Mouse (Mus musculus) c-Kit-positive CD71-positive TER-119-positive erythroid progenitor cells, embryonic 14.5 days (primary cell): ENCODE data around the gene Mef2a.

Source experiments
- DNase-seq: peaks from one replicate; pipeline ENCODE4 v3.0.0-alpha.2; 2013; ENCODE audit warnings: low spot score

The Mef2a gene

DNA sequence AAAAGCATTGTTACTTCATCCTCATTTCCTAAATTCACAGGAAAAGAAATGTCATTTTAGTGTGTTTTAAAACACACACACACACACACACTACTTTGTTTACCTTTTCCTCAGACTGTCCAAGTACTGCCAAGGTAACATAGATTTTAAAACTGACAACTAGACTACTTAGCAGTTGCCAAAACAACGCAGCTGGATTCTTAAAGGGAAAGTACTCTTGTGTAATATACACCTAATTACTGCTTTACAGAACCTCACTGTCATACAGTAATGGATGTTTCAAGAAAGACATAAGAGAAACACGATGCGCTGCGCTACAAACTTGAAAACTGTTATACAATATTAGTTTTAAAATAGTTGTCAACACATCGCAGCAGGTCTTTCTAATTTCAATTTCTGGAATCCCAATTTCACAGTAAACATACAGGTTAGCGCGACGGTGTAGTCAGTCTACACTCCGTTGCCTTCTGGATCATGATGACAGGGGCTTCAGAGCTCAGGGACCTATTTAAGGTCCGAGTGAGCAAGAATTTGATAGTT lies 1.2 kb downstream of the Mef2a start:
- no peak for DNase-seq

DNA sequence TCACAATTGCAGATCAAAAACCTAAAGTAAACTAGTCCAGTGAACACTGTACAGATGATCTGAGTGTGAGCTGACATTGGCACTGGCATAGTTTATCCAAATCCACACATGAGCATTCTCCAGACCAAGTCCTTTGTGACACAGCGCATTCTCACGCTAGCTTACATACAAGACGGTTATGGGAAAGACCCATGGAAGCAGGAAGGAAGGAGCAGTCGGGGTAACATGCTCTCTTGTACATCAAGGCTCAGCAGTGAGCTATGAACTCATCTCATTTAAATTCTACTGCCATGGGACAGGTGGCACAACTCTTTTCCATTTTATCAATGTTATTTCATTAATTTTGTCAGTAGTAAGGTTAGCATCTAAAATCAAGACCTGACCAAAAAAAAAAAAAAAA lies 3.0 kb downstream of the Mef2a start:
- no peak for DNase-seq

DNA sequence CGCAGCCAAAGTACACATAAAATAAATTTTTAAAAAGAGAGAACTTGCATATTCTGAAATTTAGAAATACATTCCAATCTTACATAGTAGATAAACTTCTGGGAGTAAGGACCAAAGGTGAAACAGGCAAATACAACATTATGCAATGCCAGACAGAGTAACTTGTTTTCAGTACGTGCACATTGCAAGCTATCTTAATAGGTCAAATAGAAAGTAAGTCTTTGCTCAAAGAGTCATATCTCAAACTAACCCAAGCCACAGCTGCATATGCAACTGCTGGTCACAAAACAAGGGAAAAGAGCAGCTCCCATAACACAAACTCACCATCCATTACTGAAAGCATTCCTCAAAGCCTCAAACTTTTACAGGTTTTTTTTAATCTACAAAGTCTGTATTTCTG lies 4.3 kb downstream of the Mef2a start:
- DNase-seq, result no peak

DNA sequence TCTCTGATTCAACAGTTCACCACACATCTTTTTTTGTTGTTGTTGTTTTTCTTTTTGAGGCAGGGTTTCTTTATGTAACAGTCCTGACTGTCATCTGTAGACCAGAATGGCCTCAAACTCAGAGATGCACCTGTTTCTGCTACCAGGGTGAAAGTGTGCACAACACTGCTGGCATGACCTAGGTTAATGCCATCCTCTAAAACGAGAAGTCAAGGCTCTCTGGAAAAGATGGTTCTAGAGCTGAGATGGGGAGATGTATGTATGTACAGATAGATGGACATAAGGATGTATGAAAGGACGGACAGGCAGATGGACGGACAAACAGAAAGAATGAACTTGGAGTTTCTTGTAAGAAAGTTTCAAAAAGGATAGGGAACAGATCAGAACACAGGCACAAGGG lies 12.1 kb downstream of the Mef2a start:
- DNase-seq, result no peak

DNA sequence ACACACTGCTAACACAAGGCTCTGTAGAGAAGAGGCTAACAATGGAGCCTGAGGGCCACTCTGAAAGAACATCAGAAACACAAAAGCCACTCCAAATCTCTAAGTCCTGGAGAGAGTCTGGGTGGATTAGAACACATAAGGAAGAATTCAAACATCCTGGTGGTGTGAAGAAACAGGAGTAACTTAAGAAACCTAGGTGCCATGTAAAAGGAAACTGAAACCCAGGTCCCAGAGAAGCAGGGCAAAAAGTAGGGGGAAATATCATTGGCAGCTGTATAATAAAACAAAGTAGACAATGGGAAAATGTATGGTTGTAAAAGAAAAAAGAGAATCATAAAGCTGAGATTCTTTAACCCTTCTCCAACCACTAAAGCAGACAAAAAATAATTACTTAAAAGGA lies 12.8 kb downstream of the Mef2a start:
- no peak for DNase-seq

DNA sequence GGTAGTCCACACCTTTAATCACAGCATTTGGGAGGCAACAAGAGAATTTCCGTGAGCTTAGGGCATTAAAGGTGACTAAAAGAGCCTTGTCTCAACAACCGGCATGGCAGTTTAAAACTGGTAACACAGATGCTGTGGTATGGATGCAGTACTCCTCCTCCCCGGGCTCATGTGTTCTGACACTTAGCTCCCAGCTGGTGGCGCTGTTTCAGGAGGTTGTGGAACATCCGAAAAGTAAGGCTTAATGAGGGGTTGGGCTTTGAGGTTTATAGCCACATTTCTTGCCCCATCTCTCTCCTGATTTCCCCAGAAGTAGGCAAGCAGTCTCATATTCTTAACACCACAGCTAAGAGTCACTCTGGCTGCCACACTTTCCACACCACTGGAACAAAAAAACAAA lies 16.8 kb downstream of the Mef2a start:
- no peak for DNase-seq

DNA sequence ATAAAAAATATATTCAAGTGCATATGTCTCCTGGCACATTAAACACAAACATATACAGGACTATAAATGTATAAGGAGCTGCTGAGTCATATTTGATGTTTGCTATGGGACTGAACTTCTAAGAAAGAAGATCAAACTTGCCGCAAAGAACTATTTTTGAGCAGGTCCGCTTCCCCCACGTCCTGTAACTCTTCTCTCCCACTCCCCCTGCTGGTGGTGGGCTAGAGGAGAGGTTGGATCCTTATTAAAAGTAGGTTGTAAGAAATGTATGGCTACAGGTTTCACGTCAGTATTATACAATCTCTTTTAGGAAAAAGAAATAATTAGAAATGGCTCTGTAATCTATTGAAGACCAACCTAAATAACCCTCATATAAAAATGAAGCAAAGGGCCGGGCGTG lies 19.0 kb downstream of the Mef2a start:
- no peak for DNase-seq

DNA sequence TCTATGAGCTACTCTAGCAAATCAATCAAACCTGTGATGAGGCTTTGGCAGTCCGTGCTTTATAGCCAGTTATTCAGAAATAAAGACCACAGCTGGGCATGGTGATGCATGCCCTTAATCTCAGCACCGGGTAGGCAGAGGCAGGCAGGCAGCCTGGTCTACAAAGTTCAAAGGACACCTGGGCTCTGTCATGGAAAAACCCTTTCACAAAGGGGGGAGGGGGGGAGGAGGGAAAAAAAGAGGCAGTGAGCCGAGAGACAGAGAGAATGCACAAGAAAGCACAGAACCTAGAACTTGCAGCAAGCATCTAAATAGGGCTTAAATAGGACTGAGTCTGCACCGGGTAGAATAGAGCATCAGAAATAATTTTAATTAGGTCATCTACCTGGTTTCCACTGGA lies 19.7 kb downstream of the Mef2a start:
- DNase-seq, result no peak

DNA sequence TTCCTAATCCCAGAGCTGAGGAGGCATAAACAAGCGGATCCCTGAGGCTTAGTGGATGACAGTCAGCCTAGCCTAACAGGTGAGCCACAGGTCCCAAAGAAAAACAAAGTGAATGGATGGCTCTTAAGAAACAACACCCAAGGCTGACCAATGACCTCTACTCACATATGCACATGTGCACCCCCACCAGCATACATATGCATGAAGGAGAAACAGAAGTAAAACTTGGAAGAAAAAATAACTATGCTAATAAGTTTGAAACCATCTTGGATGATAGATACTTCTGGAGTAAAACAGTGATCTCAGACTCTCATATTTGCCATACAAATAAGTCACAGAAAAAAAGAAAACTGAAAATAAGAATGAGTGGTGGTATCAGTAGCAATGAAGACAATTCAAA lies 28.2 kb downstream of the Mef2a start:
- DNase-seq, result no peak

DNA sequence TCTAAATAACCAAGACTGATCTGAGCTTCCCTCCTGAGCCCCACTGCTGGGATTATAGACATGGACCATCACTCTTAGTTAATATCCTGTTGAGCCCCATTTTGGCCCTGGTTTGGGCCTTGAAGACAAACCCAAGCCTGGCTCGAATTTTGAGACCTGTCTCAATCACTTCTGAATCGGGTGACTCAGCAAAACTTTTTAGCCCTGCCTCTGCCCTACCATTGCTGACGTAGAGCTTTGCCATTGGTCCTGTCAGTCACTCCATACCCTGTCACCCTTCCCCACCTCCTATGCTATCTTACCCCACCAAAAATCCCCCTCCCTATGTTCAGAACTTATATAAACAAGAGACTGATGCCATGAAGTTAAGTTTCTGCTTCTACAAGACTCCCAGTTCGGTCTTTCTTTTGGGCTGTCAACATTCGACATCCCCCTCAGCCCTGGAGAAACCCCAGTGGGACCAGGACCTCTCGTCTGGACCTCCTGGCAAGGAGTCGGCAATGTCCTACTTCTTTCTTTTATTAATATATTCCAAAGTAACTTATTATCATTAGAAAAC lies 30.5 kb downstream of the Mef2a start:
- peak; percentile 32 for DNase-seq

DNA sequence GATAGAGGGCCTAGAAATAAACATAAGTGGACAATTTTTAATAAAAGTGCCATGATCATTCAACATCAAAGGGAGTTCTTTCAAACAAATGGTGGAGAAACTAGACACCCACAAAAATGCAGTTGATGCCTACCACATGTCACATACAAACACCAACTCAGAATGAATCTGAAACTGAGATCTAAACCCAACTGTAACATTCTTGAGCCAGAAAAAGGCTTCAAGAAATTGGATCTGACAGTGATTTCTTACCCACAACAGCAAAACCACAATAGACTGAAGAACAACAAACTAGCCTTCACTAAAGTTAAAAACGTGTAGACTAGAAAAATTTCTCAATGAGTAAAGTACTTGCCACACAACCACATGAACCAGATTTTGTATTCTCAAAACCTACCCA lies 52.3 kb downstream of the Mef2a start:
- no peak for DNase-seq

DNA sequence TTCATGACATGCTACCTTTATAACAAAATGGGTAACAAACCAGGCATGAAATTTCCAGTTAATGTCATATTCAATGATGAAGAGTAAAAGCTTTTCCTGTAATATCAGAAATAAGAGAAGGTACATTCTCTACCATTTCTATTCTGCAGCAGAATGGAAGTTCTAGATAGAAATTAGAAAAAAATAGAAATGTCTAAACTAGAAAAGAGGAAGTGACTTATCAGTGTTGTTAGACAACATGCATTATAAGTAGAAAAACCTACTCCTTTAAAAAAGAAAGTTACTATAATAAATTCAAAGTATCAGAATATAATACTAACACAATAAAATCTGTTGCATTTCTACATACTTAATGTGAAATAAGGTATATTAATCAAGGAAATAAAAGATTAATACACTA lies 54.0 kb downstream of the Mef2a start:
- DNase-seq, result no peak

DNA sequence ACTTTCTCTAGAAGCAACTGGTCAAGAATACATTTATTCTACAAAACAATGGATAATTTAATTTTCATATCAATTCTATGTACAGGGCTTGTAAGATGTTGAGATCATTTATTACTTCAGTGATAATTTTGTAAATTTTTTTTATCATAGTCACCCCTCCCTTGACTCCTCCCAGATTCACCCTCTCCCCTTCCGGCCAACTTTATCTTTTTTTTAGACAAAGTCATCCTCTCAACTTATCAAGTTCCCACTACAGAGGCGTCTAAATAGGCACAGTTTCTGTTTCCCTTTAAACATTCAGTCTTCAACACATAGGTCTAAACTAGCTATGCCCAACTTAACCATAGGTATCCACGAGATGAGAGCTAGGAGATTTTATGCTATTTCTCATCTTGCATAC lies 59.5 kb downstream of the Mef2a start:
- DNase-seq, result peak; percentile 9

DNA sequence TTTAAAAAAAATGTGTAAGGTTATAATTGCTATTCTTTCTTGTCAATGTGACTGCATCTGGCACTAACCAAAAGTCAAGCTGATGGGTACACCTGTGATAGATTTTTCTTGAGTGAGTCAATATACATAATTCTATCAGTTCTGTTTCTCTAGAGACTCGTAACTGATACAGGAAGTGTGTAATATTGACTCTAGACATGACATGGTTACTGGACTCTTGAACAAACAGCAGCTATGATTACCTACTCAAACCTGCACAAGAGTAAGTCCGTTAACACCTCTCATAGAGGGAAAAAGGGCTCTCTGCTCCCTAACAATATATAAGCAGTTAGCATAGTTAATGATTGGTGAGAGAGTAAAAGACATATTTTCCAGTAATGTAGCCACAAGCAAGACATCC lies 62.5 kb downstream of the Mef2a start:
- DNase-seq, result no peak

DNA sequence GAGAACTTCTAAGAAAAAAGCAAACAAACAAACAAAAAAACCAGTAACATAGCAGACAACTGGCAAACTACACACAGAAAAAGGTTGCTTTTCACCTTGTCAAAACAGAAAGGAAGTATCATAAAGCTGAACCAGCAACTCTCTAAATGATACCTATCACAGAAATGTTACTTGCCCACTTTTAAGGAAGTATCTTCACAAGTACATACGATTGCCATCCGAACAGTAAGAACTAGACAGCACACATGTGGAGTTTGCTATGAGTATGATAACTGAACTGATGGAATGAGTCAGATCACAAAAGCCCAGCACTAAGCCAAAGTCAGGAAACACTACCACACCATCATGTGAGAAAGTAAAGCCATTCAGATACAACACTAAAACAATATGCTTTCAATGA lies 64.6 kb downstream of the Mef2a start:
- DNase-seq, result no peak

DNA sequence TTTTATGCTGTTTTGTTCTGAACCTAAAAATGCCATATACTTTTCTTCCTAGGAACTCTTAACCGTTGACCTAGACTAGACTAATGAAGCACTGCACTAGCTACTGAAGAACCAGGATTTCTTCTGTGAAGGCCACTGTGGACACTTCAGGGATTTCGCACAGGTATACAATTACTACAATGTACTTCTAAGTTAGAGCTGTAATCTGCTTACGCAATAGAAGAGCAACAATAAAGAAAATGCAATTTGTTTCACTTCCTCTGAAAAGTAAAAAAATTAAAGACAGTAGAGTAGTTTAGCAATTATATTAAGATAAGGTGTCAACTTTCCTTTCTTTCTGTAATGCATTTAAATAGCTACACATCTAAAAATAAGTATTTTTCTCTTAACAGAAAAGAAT lies 65.6 kb downstream of the Mef2a start:
- DNase-seq, result no peak

DNA sequence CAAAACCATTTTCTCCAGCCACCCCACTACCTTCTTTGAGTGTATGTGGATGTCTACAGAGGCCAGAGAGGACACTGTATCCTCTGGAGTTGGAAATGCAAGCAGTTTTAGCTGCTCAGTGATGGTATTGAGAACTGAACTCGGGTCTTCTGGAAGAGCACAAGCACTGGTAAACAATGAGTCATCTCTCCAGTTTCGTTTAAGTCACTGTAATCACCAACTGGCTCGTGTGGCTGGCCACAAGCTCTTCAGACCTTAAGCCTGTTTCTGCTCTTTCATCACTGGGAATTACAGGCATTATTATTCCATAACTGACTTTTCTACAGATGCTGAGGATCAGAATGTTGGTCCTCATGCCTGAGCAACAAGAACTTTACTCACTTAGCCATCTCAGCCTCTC lies 67.7 kb downstream of the Mef2a start:
- no peak for DNase-seq

DNA sequence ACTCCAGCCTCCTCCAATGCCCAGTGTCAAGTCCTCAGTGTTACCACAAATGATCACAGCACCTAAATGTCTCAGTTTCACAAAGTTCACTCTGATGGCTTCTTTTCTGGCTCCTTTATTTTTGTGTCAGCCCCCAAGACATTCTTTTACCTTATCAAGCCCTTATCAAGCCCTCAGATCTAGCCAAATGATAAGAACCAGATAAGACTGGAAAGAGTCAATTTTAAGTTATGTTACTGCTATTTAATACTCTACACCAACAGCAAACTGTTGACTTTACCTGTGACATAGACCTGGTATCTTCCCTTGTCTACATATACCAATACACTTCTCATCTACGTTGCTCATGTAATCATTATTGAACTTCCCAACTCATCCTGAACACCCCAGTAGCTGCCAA lies 76.2 kb downstream of the Mef2a start:
- DNase-seq, result no peak

DNA sequence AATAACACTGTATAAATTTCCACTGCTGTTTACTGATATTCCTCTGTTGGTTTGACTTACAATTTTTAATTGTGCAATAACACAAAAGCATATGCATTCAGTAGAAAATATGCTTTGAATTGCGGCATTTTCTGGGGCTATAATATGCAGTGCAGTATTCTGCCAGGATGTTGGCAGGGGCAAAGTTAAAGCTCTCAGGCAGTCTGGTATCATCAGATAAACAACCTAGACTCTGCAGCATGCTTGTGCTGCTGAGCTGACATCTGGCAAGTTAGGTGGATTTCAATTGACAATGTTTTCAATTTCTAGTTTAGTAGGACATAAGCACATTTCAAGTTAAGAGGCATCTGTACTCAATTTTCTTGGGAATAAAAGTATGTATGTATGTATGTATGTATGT lies 81.3 kb downstream of the Mef2a start:
- no peak for DNase-seq

DNA sequence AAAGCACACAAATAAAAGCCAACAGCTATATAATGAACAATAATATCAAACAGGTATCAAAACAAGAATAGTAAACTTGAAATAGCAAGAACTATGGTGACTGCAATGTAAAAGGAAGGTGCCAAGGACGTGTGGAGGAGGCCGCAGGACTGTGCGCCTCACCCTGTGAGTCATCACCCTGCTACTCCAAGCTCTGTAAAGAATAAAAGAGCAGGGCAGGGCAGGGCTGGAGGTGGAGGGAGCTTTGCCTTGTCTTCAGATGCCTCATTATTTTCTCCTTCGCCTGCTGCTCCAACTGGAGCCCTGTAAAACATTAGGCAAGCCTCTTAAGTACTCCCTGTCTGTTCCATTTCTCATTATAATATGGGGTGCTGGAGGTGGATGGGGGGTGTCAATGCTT lies 85.2 kb downstream of the Mef2a start:
- no peak for DNase-seq

DNA sequence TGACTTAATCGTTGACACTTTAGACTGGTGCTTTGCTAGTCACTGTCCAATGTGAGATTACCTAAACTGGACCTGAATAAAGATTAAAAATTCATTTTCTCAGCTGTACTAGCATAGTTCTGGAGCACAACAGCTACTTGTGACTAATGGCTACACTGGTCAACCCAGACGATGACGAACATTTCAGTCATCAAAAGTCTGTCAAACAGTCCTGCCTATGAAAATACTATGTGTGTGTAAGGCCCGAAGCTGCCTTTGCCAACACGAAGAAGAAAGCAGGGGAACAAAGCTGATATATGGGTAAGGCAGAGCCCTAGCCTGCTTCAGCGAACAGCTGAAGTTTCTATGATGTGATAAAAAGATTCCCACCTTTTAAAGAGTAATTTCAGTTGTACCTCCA lies 89.1 kb downstream of the Mef2a start:
- DNase-seq, result no peak

DNA sequence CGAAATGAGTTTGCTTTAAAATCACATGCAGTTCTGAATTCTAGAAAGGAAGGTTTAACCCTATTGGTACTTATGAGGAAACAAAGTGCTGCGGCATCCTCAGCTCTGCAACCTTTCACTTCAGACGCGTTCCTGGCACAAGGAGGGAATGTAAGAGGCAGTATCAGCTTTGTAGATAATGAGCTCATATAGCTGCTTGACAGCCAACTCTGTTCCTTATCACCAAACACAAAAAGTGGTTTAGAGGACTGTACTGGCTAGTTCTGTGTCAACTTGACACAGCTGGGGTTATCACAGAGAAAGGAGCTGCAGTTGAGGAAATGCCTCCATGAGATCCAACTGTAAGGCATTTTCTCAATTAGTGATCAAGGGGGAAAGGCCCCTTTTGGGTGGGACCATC lies 102.2 kb downstream of the Mef2a start:
- DNase-seq, result peak; percentile 44

DNA sequence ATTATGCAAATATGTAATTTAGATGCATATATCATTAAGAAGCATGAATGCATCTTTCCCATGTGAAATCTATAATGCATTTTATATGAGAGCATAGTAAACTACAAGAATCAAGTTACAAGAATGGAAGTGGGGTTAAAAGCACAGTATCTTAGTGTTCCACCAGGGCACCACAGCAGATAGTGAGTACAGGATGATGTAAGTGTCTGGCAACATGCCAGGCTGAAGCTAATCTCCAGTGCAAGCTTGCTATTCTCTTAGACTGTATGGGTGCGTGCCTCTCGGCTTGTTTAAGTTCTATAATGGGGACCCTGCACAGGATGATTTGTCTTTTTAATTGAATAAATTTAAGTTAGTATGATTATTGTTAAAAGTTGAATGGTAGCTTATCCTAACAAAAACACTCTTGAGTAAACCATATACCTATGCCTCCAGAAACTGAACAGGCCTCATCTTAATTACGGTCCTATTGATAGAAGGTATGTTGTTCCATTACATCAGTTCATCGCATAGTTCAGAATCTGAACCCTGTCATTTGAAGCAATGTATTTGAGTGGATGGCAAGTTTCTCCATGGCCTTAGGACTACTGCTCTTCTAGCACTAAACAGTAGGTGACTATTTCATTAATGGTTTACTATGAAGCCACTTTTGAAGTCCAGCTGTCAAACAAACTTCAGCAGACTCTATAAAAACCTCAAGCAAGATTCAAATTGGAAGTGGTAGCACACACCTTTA lies 112.7 kb downstream of the Mef2a start:
- DNase-seq, result peak; percentile 96

DNA sequence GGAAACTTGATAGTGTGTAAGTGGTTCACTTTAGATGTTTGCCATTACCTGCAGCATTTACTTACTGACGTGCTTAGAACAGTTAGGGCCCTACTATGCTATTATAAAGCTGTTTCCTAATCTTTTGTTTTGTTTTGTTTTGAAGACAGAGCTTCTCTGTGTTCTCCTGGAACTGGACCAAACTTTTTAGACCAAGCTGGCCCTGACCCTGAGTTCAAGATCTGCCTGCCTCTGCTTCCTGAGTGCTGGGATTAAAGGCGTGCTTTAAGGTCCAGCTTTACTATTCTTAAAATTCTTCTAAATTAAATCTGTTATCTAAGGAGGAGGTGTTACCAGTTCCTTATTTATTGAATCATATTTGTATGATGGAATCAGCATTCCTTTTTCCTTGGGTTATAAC lies 126.6 kb downstream of the Mef2a start:
- no peak for DNase-seq
